Mouse (Mus musculus) retina, embryonic 14.5 days (tissue): ENCODE measurements around the gene Btd.
A peak's percentile ranks its signal among the peaks of the same experiment; 100 is the strongest.

Source experiments
- DNase-seq: peaks from one replicate; pipeline ENCODE4 v3.0.0-alpha.2; 2015; ENCODE audit warnings: low spot score

Gene Btd

DNA sequence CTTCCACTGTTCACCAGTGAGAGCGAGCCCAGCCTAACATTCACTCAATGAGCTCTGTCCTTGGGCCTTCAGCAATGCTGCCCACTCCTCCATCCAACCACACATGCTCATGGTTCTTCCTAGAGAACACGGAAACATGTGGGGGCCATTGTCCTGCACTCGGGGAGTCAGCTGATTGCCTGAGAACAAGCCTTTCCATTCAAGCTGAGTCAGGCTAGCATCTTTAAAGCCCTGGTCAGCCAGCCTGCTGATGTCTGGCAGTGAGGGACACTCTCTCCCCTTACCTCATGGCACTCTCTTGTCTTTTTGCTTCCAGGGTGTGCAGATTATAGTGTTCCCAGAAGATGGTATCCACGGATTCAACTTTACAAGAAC is 24.7 kb downstream of the Btd start:
- no peak for DNase-seq

DNA sequence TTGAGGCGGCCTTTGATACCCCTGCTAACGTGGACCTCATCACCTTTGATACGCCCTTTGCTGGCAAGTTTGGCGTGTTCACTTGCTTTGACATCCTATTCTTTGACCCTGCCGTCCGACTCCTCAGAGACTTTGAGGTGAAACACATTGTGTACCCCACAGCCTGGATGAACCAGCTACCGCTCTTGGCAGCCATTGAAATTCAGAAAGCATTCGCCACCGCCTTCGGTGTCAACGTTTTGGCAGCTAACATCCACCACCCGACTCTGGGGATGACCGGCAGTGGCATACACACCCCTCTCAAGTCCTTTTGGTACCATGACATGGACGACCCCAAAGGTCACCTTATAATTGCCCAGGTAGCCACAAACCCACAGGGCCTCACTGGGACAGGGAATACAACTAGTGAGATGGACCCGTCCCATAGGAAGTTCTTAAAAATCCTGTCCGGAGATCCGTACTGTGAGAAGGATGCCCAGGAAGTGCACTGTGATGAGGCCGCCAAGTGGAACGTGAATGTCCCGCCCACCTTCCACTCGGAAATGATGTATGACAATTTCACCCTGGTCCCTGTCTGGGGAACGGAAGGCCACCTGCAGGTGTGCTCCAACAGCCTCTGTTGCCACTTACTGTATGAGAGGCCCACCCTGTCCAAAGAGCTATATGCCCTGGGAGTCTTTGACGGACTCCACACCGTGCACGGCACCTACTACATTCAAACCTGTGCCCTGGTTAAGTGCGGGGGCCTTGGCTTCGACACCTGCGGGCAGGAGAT is 26.3 kb downstream of the Btd start:
- no peak for DNase-seq

DNA sequence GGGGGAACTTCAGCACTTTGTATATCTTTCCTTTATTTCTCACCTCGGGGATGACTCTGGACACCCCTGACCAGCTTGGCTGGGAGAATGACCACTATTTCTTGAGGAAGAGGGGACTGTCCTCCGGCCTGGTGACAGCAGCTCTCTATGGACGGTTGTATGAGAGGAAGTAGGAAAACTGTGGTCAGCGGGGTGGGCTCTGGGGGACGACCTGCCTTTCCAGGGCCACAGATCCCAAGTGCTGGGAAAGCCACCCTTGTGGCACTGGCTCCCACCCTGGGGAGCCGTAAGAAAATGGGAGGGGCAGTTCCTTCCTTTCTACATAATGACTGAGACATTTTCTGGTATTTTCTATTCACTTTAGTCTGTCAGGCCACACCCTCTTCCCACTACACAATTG is 26.9 kb downstream of the Btd start:
- DNase-seq = no peak

DNA sequence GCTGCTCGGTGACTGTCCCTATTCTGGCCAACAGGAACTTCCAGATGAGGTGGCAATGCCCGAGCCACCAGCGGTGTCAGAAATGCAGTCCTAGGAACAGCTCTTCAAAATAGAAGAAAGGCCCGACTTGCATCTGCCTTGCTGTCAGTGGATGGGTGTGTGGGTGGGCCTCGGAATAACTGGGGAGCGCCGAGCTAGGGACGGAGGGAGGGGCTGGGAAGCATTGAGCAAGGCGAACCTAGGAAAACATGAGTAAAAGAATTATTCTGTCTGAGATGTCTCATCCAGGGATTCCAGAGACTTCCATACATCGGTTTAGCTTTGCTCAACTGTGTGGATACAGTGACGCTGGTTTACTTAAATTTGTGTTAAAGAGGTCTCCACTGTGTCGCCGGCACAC is 27.5 kb downstream of the Btd start:
- DNase-seq = no peak

DNA sequence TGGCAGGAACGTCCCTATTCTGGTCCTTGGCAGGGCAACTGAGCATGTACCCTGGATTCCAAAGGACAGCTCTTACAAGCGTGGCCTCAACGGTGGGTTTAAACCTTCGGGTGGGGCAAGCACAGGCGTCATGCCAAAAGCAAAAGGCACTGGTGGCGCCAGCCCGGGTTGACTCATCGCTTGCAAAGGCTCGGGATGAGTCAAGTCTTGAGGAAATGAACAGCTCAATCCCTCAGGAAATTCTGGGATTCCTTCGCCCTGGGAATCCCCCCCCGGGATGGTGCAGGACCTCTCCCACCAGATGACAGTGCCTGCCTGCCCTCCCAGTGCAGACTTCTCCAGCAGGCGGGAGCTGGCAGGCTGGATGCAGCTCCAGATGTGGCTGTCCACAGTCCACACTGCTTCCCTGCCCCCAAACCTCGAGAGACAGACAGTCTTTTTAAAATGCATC is 28.4 kb downstream of the Btd start:
- DNase-seq = no peak

DNA sequence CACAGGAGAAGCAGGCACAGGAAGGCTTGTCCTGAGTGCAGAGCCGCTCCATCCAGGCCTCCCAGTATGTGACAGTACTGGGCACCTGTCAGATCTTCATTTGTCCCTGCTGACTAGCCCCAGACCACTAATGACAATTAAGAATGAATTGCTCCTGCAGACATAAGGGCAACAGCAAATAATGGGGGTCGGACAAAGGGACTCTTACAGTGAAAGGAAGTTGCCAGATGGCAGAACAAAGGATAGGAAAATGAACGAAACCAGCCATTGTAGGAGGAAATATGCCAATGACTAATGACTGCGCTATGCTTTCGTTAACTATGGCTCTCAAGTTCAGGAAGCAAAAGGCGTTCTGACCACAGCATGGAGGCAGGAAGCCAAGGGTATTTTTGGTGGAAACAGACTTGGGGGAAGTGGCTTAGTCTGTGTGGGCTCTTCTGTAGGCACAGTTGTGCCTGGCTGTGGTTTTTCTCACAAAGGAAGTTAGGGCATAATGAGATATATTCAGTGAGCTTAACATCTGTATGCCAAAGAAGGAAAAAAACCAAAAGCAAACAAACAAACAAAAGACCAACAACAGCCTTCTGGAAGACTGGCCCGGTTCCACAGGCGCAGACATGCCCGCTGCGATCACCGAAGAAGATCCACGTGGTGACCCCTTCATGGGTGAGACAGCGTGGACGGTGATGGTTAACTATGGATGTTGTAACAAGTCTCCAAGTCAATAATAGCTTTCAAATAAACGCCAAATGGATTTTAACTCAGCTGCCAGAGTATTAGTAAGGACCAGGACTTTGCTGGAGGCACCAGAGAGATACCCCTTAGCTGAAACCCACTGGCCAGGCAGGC is 29.0 kb downstream of the Btd start:
- peak; percentile 77 for DNase-seq

DNA sequence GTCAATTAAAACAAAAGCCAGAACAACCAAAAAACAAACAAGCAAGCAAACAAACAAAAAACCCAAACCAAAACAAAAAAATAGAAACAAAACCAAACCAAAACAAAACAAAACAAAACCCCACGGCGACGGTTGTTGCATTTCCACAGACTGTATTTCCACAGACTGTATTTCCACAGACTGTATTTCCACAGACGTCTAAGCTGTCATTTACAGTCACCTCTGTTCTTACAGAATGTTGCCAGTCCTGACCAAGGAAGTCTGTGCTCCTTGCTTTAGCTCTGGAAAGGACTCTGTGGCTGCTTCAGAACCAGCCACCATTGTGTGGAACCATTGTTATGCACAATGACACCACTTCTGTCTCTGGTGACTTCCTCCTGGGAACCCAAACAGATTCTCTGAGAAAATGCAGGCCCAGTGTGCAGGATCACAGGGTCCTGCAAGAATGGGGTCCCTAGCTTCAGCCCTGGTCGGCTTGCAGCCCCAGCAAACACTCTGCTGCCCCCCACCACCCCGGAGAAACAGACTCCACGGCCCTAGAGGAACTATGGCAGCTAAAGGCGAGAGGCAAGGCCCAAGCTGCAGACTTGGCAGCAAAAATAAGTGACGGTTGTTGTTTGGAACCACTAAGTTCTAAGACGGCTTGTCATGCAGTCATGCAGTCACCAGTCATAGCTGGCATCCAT is 30.9 kb downstream of the Btd start:
- no peak for DNase-seq

DNA sequence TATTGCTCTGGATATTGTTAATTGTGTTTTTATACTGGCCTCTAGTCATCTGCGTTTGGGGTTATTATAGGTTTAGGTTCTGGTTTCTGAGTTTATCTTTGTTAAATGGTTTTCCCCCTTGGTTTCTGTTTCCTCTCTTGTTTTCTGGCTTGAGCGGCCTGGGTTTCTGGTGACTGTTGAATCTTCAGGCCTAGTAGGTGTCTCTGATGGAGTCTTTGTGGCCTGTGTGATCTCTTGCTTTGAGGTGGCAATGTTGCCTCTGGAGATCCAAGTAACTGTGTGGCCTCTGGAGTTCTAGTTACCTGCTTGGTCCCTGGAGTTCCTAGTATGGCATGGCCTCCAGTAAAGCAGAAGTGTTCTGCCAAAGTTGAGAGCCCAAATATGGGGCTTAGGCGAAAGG is 39.8 kb downstream of the Btd start:
- no peak for DNase-seq

DNA sequence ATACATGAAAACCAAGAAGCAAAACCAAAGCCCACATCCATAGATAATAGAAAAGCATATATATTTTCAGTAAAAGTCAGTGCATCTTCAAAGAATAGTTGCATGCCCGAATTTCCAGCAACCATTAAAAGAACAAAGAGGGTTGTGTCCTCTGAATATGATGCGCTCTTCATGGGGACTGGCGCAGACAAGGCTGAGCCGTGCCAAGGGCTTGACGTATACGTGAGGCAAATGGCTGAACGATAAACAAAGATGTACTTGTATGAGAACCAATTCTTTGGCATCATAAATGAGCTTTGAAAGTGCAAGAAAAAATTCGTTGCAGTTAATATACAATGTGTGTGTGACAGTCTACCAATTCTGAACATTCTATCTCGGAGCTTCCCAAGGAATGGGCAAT is 40.5 kb downstream of the Btd start:
- DNase-seq = no peak

DNA sequence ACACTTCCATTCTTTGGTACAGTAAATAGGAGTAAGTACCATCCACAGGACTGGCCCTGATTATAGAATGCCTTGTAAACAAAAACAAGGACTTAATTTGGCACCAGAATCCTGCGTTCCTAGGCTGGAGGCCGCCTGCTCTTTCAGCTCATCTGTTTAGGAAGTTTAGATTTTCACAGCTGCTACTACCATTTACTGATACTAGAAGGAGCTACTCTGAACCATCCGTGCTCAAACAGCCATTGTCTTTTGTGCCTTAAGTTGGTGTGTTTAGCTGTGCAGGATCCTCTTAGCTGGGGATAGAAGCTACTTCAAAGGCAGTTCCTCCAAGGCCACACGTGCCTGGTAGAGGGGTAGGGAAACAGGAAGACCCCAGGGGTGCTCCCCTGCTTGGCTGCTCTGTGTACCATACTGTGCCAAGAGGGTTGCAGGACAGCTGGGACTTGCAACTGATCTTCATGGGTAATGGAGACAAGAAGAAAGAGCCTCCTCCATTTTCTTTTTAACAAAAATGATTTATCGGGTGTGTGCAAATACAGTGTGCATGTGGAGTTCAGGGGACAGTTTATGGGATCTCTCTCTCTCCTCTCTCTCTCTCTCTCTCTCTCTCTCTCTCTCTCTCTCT is 41.2 kb downstream of the Btd start:
- DNase-seq = no peak

DNA sequence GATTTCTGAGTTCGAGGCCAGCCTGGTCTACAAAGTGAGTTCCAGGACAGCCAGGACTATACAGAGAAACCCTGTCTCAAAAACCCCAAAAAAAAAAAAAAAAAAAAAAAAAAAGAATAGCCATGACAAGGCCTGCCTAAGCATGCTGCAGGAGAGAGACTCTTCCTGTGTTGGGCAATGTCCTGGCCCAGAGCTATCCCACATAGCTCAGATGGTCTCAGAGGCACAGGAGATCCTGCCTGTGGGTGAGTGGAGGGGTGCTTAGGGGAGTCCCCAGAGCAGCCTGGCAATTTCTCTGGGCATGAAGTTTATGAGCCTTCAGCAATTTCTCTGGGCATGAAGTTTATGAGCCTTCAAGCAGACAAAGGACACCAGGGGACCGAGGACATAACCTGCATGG is 42.8 kb downstream of the Btd start:
- no peak for DNase-seq

DNA sequence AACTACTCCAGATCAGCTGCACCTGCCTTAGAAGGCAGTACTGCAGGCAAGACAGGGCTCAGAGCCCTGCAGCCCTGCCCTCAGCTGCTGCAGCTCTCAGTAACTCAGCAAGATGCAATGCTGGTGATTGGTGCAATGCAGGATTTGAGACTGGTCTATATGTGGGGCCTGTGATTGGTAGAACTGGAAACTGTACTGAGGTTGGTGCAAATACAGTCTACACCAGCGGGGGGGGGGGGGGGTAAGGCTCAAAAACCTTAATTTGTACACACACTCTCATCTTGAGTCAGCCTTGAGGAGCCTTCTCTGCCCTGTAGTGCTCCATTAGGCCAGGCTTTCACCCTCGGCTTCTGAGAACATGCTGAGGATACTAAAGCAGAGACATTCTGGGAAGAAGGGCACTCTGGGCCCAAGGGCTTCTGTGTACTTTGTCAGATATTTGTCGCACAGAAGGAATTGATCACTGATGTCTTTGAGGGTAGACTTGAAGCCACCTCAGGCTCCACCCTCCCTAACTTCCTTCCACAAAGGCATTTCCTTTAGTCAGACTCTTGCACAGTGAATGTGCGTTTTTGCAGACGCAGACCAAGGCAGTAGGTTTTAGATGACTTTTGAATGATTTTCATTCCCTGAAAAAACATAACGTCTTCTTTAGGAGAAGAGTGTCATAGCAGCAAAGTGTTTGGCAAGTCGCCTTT is 43.7 kb downstream of the Btd start:
- DNase-seq = no peak

DNA sequence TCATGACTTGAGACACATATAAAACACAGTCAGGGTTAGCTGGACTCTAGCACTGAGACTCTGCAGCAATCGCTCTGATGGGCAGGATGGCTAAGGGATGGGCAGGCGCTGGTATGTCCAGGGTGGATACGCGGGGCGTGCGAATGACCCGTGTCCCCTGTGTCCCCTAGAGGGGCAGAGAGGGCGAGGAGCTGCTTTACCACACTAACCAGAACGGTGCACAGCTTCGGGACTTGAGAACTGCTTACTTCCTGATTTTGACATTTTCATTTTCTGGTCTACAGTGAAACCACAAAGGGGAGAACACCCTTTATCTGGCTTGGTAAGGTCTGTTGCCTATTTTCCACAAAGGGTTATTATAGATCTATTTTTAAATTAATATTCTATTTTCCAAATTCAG is 44.9 kb downstream of the Btd start:
- no peak for DNase-seq

DNA sequence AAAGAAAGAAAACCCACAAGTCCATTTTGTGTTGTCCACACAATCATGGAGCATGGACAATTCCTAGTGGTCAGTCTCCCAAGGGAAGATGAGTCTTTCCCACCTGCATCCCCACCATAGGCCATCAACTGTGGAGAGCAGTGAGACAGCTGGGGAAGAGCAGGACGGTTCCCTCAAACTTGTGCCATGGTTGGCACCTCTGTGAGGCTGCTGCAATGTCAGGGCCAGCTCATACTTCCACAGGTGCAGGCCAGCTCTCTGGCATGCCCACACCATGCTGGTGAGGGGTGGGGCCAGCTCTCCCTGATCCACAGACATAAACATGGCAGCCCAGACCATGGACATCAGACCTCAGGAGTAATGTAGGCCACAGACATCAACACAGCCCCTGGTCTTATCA is 45.4 kb downstream of the Btd start:
- no peak for DNase-seq

DNA sequence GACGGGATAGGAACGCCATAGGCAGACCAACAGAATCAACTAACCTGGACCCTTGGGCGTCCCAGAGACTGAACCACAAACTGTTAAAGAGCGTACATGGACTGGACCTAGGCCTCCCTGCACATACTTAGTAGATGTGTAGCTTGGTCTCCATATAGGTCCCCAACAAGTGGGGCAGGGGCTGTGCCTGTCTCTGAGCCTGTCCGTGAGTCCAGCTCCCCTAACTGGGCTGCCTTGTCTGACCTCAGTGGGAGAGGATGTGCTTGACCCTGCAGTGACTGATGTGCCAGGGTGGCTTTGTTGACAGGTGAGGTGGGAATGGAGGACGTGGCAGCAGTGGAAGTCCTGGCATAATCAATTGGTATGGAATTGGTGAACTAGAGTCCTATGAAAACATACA is 51.7 kb downstream of the Btd start:
- no peak for DNase-seq

DNA sequence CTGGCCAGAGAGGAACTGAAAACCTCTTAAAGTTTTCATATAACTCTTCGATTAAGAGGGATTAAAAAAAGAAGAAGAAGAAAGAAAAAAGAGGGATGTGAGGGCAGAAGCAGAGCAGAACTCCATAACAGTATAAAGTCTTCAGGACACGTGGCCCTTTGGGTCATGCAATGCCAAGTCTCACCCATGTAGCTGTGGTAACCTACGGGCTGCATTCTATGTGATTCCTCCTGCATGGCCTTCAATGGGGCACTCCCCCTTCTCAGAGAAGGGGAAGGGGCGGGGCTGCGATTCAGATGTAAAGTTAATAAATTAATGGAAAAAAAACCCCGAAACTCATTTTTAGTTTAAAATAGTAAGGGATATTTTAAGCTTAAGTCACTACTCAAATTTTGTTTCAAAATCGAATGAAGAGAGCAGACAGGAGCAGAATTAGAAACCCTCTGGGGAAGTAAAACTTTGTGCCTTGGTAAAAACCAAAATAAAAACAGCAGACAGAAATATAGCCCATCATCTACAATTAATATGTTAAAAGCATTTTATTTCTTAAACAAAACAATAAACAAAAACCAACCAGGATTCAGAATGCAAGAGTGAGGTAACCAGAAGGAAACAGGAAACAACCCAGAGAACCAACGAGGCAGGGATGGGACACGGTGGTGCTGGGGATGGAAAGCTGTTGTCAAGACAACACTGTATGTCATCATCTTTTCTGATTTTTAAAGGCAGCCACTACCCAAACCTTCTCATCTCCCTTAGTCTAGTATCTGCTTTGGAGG is 55.6 kb downstream of the Btd start:
- DNase-seq = no peak

DNA sequence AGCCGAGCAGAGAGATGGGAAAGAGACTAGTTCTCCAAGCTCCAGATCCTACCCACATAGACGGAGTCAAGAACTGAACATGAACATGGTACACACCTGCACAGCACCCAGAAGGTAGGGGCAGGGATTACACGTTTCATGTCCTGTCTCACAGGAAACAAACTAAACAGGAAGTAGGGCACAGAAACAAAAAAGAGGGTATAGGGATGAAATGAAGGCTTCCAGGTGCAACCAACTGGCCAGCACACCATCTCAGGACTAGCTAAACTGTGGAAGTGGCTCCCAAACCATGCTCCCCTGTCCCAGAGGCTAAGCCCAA is 56.1 kb downstream of the Btd start:
- no peak for DNase-seq

DNA sequence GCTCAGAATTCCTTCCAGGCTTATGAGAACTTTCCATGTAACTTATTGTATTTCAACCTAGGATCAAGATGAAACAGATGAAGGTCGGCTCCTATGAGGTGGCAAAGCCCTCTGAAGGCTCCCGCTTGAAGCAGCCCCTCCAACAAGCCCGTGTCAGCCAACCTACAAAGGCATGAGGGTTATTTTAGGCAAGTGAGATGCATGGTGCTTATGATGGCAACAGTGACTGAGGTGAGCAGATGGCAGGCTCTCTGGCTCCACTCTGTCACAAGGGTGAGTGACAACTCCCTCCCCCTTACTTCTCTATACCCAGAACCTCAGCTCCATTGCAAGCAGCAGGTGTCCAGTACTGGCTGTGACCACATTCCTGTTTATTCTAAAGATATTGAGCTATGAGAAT is 56.5 kb downstream of the Btd start:
- no peak for DNase-seq

DNA sequence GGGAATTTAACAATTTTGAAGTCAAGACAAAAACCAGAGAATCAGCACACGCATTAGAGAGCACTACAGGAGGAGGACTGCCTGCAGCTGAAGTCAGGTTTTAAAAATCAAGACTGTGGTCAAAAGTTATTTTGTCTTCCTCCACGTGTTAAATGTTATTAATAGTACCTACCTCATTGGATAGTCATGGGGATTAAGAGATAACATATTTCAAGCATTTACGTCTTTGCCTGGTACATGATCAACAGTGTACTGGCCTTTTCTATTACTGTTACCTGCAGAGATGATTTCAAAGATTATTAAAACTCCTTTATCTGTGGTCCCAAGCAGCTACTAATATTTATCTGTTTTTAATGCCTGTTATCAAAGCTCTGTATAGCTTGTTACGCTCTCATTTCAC is 56.9 kb downstream of the Btd start:
- no peak for DNase-seq

DNA sequence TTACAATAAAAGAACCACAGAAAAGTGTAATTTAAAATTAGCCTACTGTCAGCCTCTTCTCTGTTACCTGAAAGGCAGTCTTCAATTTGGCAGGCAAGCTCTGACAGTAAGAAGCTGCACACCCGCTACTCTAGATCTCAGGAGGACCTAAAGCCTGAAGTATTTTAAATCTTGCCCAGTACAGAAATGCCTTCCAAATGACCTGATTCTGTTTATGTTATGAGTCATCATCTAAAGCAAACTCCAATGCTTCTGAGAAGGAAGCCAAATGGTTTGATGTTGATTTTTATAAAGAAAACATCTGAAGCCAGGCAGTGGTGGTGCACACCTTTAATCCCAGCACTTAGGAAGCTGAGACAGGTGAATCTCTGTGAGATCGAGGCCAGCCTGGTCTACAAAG is 59.5 kb downstream of the Btd start:
- no peak for DNase-seq

DNA sequence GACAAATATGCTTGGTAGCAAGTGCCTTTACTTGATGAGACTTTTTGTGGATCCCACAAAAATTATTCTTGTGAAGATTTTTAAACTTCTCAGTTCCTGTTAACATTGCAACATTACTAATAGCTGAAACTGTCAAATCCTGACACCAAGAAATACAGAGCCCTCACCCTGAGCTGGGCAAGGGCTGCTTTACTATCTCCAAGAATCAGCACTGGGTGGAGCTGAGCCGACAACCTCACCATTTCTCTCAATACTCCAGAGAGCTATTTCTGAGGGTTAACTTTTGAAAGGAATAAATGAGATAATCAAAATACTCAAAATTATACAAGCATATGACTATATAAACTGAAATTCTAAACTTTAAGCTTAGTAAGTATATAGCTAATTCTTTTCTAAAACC is 68.5 kb downstream of the Btd start:
- DNase-seq = no peak
